Mouse (Mus musculus) left cerebral cortex, postnatal 36 days (tissue): ENCODE results near the gene Prkd2. TPM values are rescaled to one million over a fixed set of nuclear protein-coding genes. Genes with fewer than 3 reads are reported as not detected.
A peak's percentile ranks its signal among the peaks of the same experiment; 100 is the strongest.

Source experiments
- DNase-seq, 2 experiments: peaks; one replicate each; pipeline ENCODE4 v3.0.0; 2021 to 2022; ENCODE audit warnings: low spot score in 2 of 2, mixed read lengths in 1 of 2
- intact Hi-C: fragments of 180-260 bp; cut with DNase I; formaldehyde crosslinking; loops from one replicate; pipeline ENCODE4 v1.15.1; 2025
- total RNA-seq, 2 experiments: library from RNA; stranded (reverse); gene quantifications; 2 replicates each; pipeline ENCODE4 v1.2.3; 2021

Prkd2 gene
- 1 to 10 TPM; 3.1 to 7.1 TPM for total RNA-seq

- peak; percentile 86 to 87 for DNase-seq
- intact Hi-C loops, result no loop called here
Observed at GRCm38 (mm10) chr7:16842645-16843063, at the start of gene Prkd2. TSS of gene Prkd2 (plus strand) at chr7:16842902.

- DNase-seq, result no peak
- intact Hi-C loops, result no loop called here
Observed at GRCm38 (mm10) chr7:16793010-16793725, 49.5 kb upstream of the Prkd2 start.

- no peak for DNase-seq
- intact Hi-C loops, result no loop called here
Observed at GRCm38 (mm10) chr7:16794886-16795285, 47.8 kb upstream of the Prkd2 start.

GRCm38 (mm10) chr7:16804409-16805028, 38.2 kb upstream of the Prkd2 start:
- intact Hi-C loops, result loop anchor here (5.0 kb wide), 1 partner anchor 177 kb away; no protein-coding TSS in a partner anchor
- no peak for DNase-seq

- DNase-seq, result no peak
- intact Hi-C loops, result loop anchor here (2.0 kb wide), 1 partner anchor 61 kb away; no protein-coding TSS in a partner anchor
Observed at GRCm38 (mm10) chr7:16807936-16808335, 34.8 kb upstream of the Prkd2 start.

DNA sequence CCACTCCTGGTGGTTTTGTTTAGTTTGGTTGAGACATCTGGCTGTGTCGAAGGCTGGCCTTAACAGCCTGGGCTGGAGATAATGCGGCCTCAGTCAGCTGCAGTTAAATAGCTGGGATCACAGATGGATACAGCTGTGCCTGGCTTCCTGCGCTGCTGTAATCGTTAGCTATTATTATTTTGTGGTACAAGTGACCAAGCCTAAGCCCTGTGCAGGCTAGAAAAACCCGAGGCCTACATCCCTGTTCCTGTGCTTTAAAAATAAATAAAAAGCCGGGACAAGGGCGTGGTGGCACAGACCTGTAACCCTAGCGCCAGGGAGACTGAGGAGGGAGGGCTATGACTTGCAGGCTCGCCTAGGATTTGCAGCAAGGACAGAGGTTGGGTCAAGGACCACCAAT, 34.1 kb upstream of the Prkd2 start:
- intact Hi-C loops, result loop anchor here (2.0 kb wide), 1 partner anchor 62 kb away; no protein-coding TSS in a partner anchor
- no peak for DNase-seq

DNA sequence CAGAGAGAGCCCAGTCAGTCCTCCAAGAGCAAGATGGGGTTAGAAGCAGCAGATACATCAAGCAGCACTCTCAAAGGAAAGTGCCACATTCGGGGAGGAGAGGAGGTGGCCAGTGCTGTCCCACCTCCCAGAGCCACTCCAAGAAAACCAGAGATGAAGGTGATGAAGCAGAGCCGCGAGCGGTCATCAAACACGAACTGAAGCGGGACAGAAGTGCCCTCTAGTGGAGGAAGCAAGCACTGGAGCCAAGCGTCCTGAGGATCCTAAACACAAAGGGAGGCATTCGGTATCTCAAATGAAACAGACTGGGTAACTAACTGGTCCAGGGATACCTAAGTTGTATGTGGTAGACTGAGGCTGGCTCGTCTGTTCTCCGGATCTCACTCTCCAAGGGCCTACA, 33.0 kb upstream of the Prkd2 start:
- intact Hi-C loops, result loop anchor here (2.0 to 5.0 kb wide), 2 partner anchors 38 to 63 kb away; no protein-coding TSS in a partner anchor
- peak; percentile 69 to 77 for DNase-seq

DNA sequence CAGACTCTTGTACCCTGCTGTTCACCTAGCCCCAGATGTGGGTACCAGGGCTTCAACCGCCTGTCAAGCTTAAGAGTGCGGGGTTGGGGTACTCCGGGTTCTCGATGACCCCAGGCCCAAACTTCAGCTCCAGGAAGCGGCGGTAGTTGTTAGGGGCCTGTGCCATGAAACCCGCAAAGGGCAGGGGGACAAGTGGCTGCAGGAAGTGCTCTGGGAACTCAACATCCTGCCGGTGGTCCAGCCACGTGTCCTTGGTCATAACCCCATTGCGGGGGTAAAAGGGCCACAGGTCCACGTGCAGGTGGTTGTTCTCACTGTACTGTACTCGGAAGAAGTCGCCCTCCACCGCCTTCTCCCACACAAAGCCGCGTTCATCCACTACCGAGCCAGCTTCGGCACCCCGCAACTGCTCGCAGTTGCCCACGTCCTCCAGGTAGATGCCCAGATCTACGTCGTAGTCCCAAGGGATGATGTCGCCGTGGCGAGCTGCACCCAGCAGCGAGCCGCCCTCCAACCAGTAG, 32.2 kb upstream of the Prkd2 start:
- no peak for DNase-seq
- intact Hi-C loops, result loop anchor here (5.0 kb wide), 1 partner anchor 37 kb away; no protein-coding TSS in a partner anchor

- intact Hi-C loops, result loop anchor here (5.0 kb wide), 1 partner anchor 36 kb away; no protein-coding TSS in a partner anchor
Observed at GRCm38 (mm10) chr7:16810920-16811648, 31.6 kb upstream of the Prkd2 start.

DNA sequence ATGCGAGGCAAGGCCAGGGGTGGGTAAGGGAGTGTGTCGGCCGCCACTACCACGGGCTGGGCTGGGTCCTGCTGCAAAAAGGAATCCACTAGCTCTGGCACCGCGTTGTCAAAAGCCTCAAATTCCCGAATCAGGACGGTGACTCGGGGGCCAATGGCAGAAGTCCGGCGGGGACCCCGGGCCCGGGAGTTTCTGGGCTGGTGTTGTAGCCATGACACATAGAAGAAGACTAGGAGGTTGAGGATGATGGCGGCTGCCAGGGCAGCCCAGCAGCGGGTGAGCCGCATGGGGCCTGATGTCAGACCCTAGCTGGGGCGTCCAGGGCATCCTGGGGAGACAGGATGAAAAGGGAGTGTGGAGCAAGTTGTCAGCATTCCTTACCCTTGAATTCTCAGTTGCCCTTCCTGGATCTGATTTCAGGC, 31.0 kb upstream of the Prkd2 start:
- no peak for DNase-seq
- intact Hi-C loops, result loop anchor here (5.0 kb wide), 1 partner anchor 36 kb away; no protein-coding TSS in a partner anchor

More at GRCm38 (mm10) chr7:16810920-16811648, 31.6 kb upstream of the Prkd2 start:
- DNase-seq, result peak; percentile 69 to 77

GRCm38 (mm10) chr7:16812505-16812904, 30.2 kb upstream of the Prkd2 start:
- intact Hi-C loops, result loop anchor here (5.0 kb wide), 1 partner anchor 35 kb away; no protein-coding TSS in a partner anchor
- no peak for DNase-seq

- DNase-seq, result no peak
- intact Hi-C loops, result no loop called here
Observed at GRCm38 (mm10) chr7:16815351-16815941, 27.3 kb upstream of the Prkd2 start, which contains the start of gene Strn4. TSS of gene Strn4 (plus strand) at chr7:16815889.

GRCm38 (mm10) chr7:16816078-16816474, 26.6 kb upstream of the Prkd2 start:
- intact Hi-C loops, result no loop called here
- DNase-seq, result peak; percentile 78 to 85

DNA sequence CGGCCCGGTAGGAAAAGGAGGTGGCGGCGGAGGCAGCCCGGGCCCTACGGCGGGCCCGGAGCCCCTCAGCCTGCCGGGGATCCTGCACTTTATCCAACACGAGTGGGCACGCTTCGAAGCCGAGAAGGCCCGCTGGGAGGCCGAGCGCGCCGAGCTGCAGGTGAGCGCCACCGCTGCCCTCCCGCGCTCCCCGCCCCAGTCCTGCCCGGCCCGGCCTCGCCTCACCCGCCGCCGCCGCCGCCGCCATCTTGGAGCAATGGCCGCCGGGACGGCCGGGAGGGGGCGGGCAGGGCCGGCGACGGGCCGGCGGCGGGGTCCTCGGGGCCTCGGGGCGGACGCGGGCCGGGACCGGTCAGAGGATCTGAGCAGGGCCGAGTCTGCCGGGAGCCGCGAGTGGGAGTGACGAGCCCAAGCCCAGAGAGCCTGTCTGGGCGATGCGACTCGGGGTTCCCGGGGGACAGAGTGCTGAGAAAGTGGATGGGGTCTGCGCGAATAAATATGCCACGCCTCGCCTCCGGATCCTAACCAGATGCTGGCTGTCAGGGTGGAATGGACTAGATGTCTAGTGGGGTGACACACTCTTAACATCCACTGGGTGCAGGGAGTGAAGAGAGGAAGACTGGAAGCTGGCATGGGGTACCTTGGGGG, 26.1 kb upstream of the Prkd2 start, which contains the start of gene Fkrp:
TSS of gene Fkrp (minus strand) at position 258 of the 648 bp plus-strand sequence.
- intact Hi-C loops, result no loop called here

GRCm38 (mm10) chr7:16817693-16818092, 25.0 kb upstream of the Prkd2 start:
- DNase-seq, result no peak
- intact Hi-C loops, result no loop called here

More for the DNA sequence above, 26.1 kb upstream of the Prkd2 start, which contains the start of gene Fkrp:
- peak; percentile 49 to 71 for DNase-seq

GRCm38 (mm10) chr7:16819794-16820193, 22.9 kb upstream of the Prkd2 start:
- intact Hi-C loops, result loop anchor here (5.0 kb wide), 1 partner anchor 38 kb away; no protein-coding TSS in a partner anchor
- no peak for DNase-seq

- DNase-seq, result peak in 1 of 2 experiments; percentile 23
- intact Hi-C loops, result loop anchor here (5.0 kb wide), 1 partner anchor 37 kb away; no protein-coding TSS in a partner anchor
Observed at GRCm38 (mm10) chr7:16820271-16820763, 22.4 kb upstream of the Prkd2 start.

GRCm38 (mm10) chr7:16821091-16821490, 21.6 kb upstream of the Prkd2 start:
- intact Hi-C loops, result loop anchor here (5.0 kb wide), 1 partner anchor 36 kb away; no protein-coding TSS in a partner anchor
- no peak for DNase-seq
